In genomic region chrX:52699615-52700014, GRCm38 (mm10) we compare ENCODE assay signal across 20 mouse cellular contexts.
"Had no signal": no experiment of that assay in that cellular context is flagged by ENCODE, and none has a peak within 500 bp of the region (broad histone marks: within the 10 kb centered on the region; RNA-seq: fewer than 3 reads in every experiment).

No protein-coding gene starts in this region.

- H3K9ac ChIP-seq: limb, embryonic 12.5 days; limb, embryonic 15.5 days; liver, embryonic 14.5 days; liver, postnatal 0 days; lung, embryonic 14.5 days; midbrain, embryonic 12.5 days; midbrain, embryonic 15.5 days; neural tube, embryonic 13.5 days had no signal

- H3K4me2 ChIP-seq: limb, embryonic 12.5 days; limb, embryonic 15.5 days; liver, embryonic 11.5 days; lung, embryonic 14.5 days; midbrain, embryonic 12.5 days; midbrain, embryonic 15.5 days; neural tube, embryonic 13.5 days had no signal

- ATAC-seq: liver, postnatal 0 days; lung, postnatal 0 days; midbrain, embryonic 15.5 days had no signal

- H3K9me3 ChIP-seq: limb, embryonic 12.5 days; limb, embryonic 15.5 days; midbrain, embryonic 12.5 days; midbrain, embryonic 15.5 days; neural tube, embryonic 13.5 days had no signal

- H3K4me1 ChIP-seq: limb, embryonic 12.5 days; limb, embryonic 15.5 days; midbrain, embryonic 12.5 days; midbrain, embryonic 15.5 days; neural tube, embryonic 13.5 days had no signal

- H3K27me3 ChIP-seq: limb, embryonic 12.5 days; limb, embryonic 15.5 days; midbrain, embryonic 12.5 days; midbrain, embryonic 15.5 days; neural tube, embryonic 13.5 days had no signal

- DNase-seq: kidney, adult 2 months; kidney, postnatal 4 days; left cerebral cortex, postnatal 4 days; liver, postnatal 0 days; lung, embryonic 14.5 days; lung, postnatal 36 days; retina, postnatal 1 day; right cerebral cortex, postnatal 25 days; spleen, adult 18-20 months; thymus, adult 18-20 months; thymus, postnatal 36 days had no signal

- H3K27ac ChIP-seq: kidney, postnatal 0 days; limb, embryonic 12.5 days; limb, embryonic 15.5 days; liver, embryonic 14.5 days; midbrain, embryonic 12.5 days; midbrain, embryonic 15.5 days; neural tube, embryonic 13.5 days had no signal

- H3K36me3 ChIP-seq: limb, embryonic 12.5 days; limb, embryonic 15.5 days; midbrain, embryonic 12.5 days; midbrain, embryonic 15.5 days; neural tube, embryonic 13.5 days had no signal

- H3K4me3 ChIP-seq: limb, embryonic 12.5 days; limb, embryonic 15.5 days; midbrain, embryonic 12.5 days; midbrain, embryonic 15.5 days; neural tube, embryonic 13.5 days had no signal
